In the genomic region with DNA sequence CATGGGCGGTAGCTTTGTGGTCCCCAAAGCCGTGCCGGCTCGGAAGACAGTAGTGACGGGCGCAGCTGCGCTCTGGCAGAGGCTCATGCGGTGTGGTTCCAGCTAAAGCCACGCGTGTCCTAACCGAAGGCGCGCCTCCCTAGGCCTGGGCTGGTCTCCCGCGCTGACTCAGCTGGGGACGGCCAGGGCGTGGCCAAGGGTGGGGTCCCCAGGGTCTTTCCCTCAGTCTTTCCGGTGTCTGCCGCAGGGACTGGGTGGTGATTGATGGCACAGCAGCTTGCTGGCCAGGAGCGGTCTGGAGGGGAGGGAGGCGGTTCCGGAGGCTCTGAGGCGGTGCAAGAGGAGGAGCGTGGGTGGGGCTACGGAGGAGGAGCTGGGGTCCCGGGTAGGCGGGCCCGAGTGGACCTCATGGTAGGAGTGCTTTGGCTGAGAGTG, we compare ENCODE assay signal across 8 mouse cellular contexts. TPM values are rescaled to one million over a fixed set of nuclear protein-coding genes. Genes with fewer than 3 reads are reported as not detected.
DNase-seq lines count a peak whose midpoint lies in the region; ATAC-seq and TF ChIP-seq lines count a peak whose summit lies in the region.

No protein-coding gene starts in this region.

- peak overlapping the region; percentile 59 for H3K4me3 ChIP-seq in embryonic facial prominence, embryonic 15.5 days (replicated peaks)
- peak overlapping the region; percentile 71 for H3K4me3 ChIP-seq in heart, embryonic 10.5 days
- peak overlapping the region; percentile 53 for H3K4me3 ChIP-seq in kidney, embryonic 14.5 days (ENCODE audit: low read length)
- peak overlapping the region; percentile 66 for H3K4me3 ChIP-seq in liver, embryonic 11.5 days (ENCODE audit: low read depth, low read length)
- peak overlapping the region; percentile 95 for H3K4me3 ChIP-seq in myocyte

- H3K27me3 ChIP-seq in embryonic facial prominence, embryonic 15.5 days = no peaks in the 10 kb centered on the region
- no peaks in the 10 kb centered on the region for H3K27me3 ChIP-seq in heart, embryonic 10.5 days (ENCODE audit: insufficient read depth, poor library complexity, severe bottlenecking)
- no peaks in the 10 kb centered on the region for H3K27me3 ChIP-seq in kidney, embryonic 14.5 days (ENCODE audit: control insufficient read depth, insufficient read depth, low read length)
- H3K27me3 ChIP-seq in liver, embryonic 11.5 days (replicated peaks; ENCODE audit: control insufficient read depth, insufficient read depth, low read length) = no peaks in the 10 kb centered on the region
- no peaks in the 10 kb centered on the region for H3K27me3 ChIP-seq in myocyte (ENCODE audit: control insufficient read depth, insufficient read depth, insufficient read length)
- no peaks in the 10 kb centered on the region for H3K27me3 ChIP-seq in splenic B cell, adult 2 months (ENCODE audit: control insufficient read depth, insufficient read depth, low read length, poor library complexity, severe bottlenecking)

- peaks cover 86% of the 10 kb centered on the region for H3K79me2 ChIP-seq in myocyte (ENCODE audit: control insufficient read depth, insufficient read depth)

- peak overlapping the region; percentile 45 for H3ac ChIP-seq in myocyte (ENCODE audit: control insufficient read depth, insufficient read length)

- peak overlapping the region; percentile 34 for H3K9ac ChIP-seq in embryonic facial prominence, embryonic 15.5 days
- H3K9ac ChIP-seq in kidney, embryonic 14.5 days (ENCODE audit: low read depth, low read length) = peak overlapping the region; percentile 63
- peak overlapping the region; percentile 70 for H3K9ac ChIP-seq in liver, embryonic 11.5 days (ENCODE audit: low read depth, low read length)

- TF ChIP-seq POLR2A in myocyte (IDR thresholded peaks at IDR 0.05; ENCODE audit: insufficient read length, low read depth) = peak; percentile 96

- peak overlapping the region; percentile 75 for H3K27ac ChIP-seq in embryonic facial prominence, embryonic 15.5 days (replicated peaks)
- peak overlapping the region; percentile 87 for H3K27ac ChIP-seq in heart, embryonic 10.5 days
- peak overlapping the region; percentile 72 for H3K27ac ChIP-seq in kidney, embryonic 14.5 days (ENCODE audit: low read depth, low read length)
- H3K27ac ChIP-seq in liver, embryonic 11.5 days (ENCODE audit: low read depth, low read length) = peak overlapping the region; percentile 47

- peak overlapping the region; percentile 88 for H3K4me2 ChIP-seq in embryonic facial prominence, embryonic 15.5 days (replicated peaks)
- peak overlapping the region; percentile 92 for H3K4me2 ChIP-seq in kidney, embryonic 14.5 days (replicated peaks; ENCODE audit: low read depth, low read length)
- H3K4me2 ChIP-seq in liver, embryonic 11.5 days = peak overlapping the region; percentile 98
- H3K4me2 ChIP-seq in myocyte (ENCODE audit: low read depth) = peak overlapping the region; percentile 95

- under 1% methylated on average over 28 of the region's 28 CpGs for WGBS in embryonic facial prominence, embryonic 15.5 days
- under 1% methylated on average over 28 of the region's 28 CpGs for WGBS in heart, embryonic 10.5 days
- WGBS in kidney, embryonic 14.5 days = 1% methylated on average over 28 of the region's 28 CpGs
- WGBS in liver, embryonic 11.5 days = 1% methylated on average over 28 of the region's 28 CpGs

- no peaks in the 10 kb centered on the region for H3K9me3 ChIP-seq in embryonic facial prominence, embryonic 15.5 days (replicated peaks)
- H3K9me3 ChIP-seq in heart, embryonic 10.5 days = no peaks in the 10 kb centered on the region
- H3K9me3 ChIP-seq in kidney, embryonic 14.5 days (ENCODE audit: control insufficient read depth, low read length) = no peaks in the 10 kb centered on the region
- H3K9me3 ChIP-seq in liver, embryonic 11.5 days (ENCODE audit: control insufficient read depth, low read length) = no peaks in the 10 kb centered on the region

- ATAC-seq in embryonic facial prominence, embryonic 15.5 days (ENCODE audit: insufficient number of reproducible peaks, low FRiP score, low TSS enrichment, low read depth) = peak; percentile 94
- ATAC-seq in kidney, embryonic 14.5 days (ENCODE audit: low FRiP score, low TSS enrichment) = peak; percentile 97
- ATAC-seq in liver, embryonic 11.5 days (replicated peaks; ENCODE audit: low FRiP score) = peak; percentile 93

- peaks cover 45% of the 10 kb centered on the region for H3K4me1 ChIP-seq in embryonic facial prominence, embryonic 15.5 days
- peaks cover 78% of the 10 kb centered on the region for H3K4me1 ChIP-seq in heart, embryonic 10.5 days
- H3K4me1 ChIP-seq in kidney, embryonic 14.5 days (ENCODE audit: control insufficient read depth, insufficient read depth, low read length) = peaks cover 24% of the 10 kb centered on the region
- H3K4me1 ChIP-seq in liver, embryonic 11.5 days (replicated peaks; ENCODE audit: control insufficient read depth, insufficient read depth, low read length) = peaks cover 49% of the 10 kb centered on the region

- peak; percentile 67 for DNase-seq in 3T3-L1 (ENCODE audit: low read depth, low spot score)
- DNase-seq in adrenal gland, postnatal 14 days = peak; percentile 97
- DNase-seq in heart, embryonic 10.5 days (ENCODE audit: low spot score) = peak; percentile 98
- peak; percentile 97 for DNase-seq in liver, embryonic 11.5 days (ENCODE audit: low spot score)
- peak; percentile 95 for DNase-seq in splenic B cell, adult 2 months (ENCODE audit: low read depth, low spot score)

- no peaks in the 10 kb centered on the region for H3K36me3 ChIP-seq in embryonic facial prominence, embryonic 15.5 days
- H3K36me3 ChIP-seq in heart, embryonic 10.5 days = no peaks in the 10 kb centered on the region
- H3K36me3 ChIP-seq in kidney, embryonic 14.5 days (ENCODE audit: control insufficient read depth, insufficient read depth, low read length) = no peaks in the 10 kb centered on the region
- no peaks in the 10 kb centered on the region for H3K36me3 ChIP-seq in liver, embryonic 11.5 days (ENCODE audit: control insufficient read depth, insufficient read depth, low read length)
- no peaks in the 10 kb centered on the region for H3K36me3 ChIP-seq in myocyte (ENCODE audit: control insufficient read depth, insufficient read depth)
- H3K36me3 ChIP-seq in splenic B cell, adult 2 months (ENCODE audit: control insufficient read depth, insufficient read depth, low read length, poor library complexity, severe bottlenecking) = no peaks in the 10 kb centered on the region

TF ChIP-seq in myocyte, 11 proteins besides CTCF, POLR2A, EP300 and RAD21:
- TF ChIP-seq TCF12 (IDR thresholded peaks at IDR 0.05; ENCODE audit: insufficient read depth, poor library complexity, severe bottlenecking) (peak; percentile 39), CEBPB (IDR thresholded peaks at IDR 0.05; ENCODE audit: insufficient read depth, poor library complexity, severe bottlenecking) (no peak), POLR2AphosphoS2 (IDR thresholded peaks at IDR 0.05; ENCODE audit: insufficient read length, low read depth) (peak; percentile 76), MYOG (IDR thresholded peaks at IDR 0.05; ENCODE audit: control insufficient read depth in 1 of 3, insufficient read depth in 1 of 3, insufficient read length in 2 of 3, low read depth in 2 of 3) (peak; percentile 52 to 94 (median 76)), TCF3 (IDR thresholded peaks at IDR 0.05; ENCODE audit: insufficient read length, low read depth) (peak; percentile 85), MYOD1 (IDR thresholded peaks at IDR 0.05; ENCODE audit: control insufficient read depth in 1 of 3, insufficient read length in 2 of 3, low read depth in 2 of 3) (peak; percentile 56 to 97 (median 96))

RNA-seq across cellular contexts. Expression of a gene that starts 54.2 kb away (rescaled TPM):
- 49.4 and 61.1 TPM in 2 replicates for total RNA-seq in adrenal gland, postnatal 14 days (2021)
- 55.0 and 56.8 TPM in 2 replicates for polyA plus RNA-seq in embryonic facial prominence, embryonic 15.5 days (2015; fragmentation: Nextera tagmentation; extraction: Ambion mirVana)
- polyA plus RNA-seq in heart, embryonic 10.5 days (2016; fragmentation: Nextera tagmentation; extraction: Ambion mirVana) = 91.6 and 129 TPM in 2 replicates
- polyA plus RNA-seq in kidney, embryonic 14.5 days (2014; fragmentation: Nextera tagmentation; extraction: Ambion mirVana) = 25.7 and 33.6 TPM in 2 replicates
- polyA plus RNA-seq in liver, embryonic 11.5 days (2014; fragmentation: Nextera tagmentation; extraction: Ambion mirVana) = 26.5 and 29.1 TPM in 2 replicates
- polyA plus RNA-seq in myocyte (2012; fragmentation: generic; extraction: Trizol) = 83.3 TPM

Comparison
In these comparisons a context has a peak if more than half of its experiments do, and no peak if none do; other contexts are left out.
1. Peak in every context shown above with its lines: DNase-seq, ATAC-seq, H3K4me3 ChIP-seq and H3K27ac ChIP-seq.